Mouse (Mus musculus) E14TG2a.4 (cell line): ENCODE results near the gene Zc3h18.

Source experiments
- CTCF ChIP-seq: conservative IDR thresholded peaks from 2 replicates; pipeline ENCODE4 v1.5.1; 2014; ENCODE audit warnings: low read length
- POU5F1 ChIP-seq: IDR thresholded peaks from 2 replicates; pipeline ENCODE4 v1.6.1; 2014; ENCODE audit warnings: low read length, borderline replicate concordance

- no peak for TF ChIP-seq CTCF
- TF ChIP-seq POU5F1: no peak
Measured at GRCm38 (mm10) chr8:122371706-122372105, 4.7 kb upstream of the Zc3h18 start.
